Mouse (Mus musculus) liver, postnatal 0 days (tissue): Measurements from ENCODE around the gene Nmi.

Experiments used
- CTCF ChIP-seq: sonication (generic); IDR thresholded peaks from 2 replicates; pipeline ENCODE4 v1.5.1; 2016; ENCODE audit warnings: antibody characterized with exemption, low read depth
- EP300 ChIP-seq: IDR thresholded peaks from 2 replicates; pipeline ENCODE4 v1.6.1; 2016; ENCODE audit warnings: antibody characterized with exemption, low read depth, mild to moderate bottlenecking

DNA sequence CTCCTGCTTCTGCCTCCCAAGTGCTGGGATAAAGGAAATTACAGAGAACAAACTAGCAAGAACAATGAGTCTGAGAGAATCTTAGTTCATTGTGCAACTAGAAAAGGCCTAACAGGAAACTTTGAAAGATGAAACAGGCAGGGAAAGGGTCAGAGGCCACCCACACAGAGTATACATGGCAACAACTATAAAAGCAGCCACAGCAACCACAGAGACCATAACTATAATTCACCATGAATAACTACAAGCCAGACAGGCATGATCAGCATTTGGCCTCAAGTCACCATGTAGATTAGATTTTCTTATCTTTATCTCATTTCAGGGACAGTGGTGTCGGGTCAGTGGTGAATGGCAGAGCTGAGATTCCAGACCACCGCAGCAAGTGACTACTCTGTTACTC is 16.3 kb upstream of the Nmi start:
- no peak for TF ChIP-seq CTCF
- no peak for TF ChIP-seq EP300
